Mouse (Mus musculus): ENCODE measurements at regions not wholly inside any gene's neighbourhood (a gene's known extent, or its start where the extent isn't known, plus 50 kb on each side); places are given as distances from the start of the nearest gene placed in this dataset.

GRCm38 (mm10) chr10:21828432-21829061 lies 53.4 kb upstream of the Sgk1 start:
- DNase-seq (ENCODE audit: low spot score in 2 of 2) = no peak

- no peak for DNase-seq (ENCODE audit: low spot score in 2 of 2)
Observed at GRCm38 (mm10) chr10:21829062-21829731, 52.8 kb upstream of the Sgk1 start.

- no peak for DNase-seq (ENCODE audit: low spot score in 2 of 2)
Observed at GRCm38 (mm10) chr10:21831002-21831696, 50.8 kb upstream of the Sgk1 start.
